Mouse (Mus musculus) cerebellum, adult 9-11 months (tissue): ENCODE results near the gene Nsun2.
A peak's percentile ranks its signal among the peaks of the same experiment; 100 is the strongest.

Experiments
- DNase-seq: peaks from one replicate; pipeline ENCODE4 v3.0.0; 2022

Nsun2 gene

DNA sequence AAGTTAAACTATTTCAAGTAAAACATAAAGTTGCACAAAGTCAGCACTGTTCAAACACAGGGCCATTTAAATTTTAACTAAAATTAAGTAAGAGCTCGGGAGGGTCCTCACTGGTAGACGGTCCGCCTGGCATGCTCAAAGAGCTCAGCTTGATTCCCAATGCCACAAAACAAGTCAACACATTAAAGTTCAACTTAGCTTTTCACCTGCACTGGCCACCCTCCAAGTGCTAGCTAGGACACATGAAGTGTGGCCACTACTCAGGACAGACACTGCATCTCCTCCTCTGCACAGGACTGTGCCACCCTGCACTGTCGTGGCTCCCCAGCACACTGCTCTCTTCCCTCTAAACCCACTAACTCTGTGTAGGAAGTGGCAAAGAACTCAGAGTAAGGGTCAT lies 7.7 kb upstream of the Nsun2 start:
- no peak for DNase-seq

DNA sequence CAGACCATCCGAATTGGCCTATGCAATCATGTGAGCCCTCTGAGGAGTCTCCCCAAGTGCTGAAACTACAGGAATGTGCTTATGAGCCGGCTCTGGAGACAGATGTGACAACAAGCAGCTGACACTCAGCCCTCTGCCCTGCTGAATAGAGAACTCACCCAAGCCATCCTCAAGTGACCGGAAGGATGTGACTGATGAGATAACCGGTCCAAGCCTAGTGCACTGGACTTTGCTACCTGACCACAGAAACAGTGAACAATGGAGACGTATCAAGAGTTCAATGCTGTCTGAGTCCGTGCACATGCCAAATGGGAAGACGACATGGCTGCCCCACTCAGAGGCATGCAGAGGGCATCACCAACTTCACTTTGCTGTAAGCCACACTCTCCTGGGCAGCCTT lies 5.0 kb upstream of the Nsun2 start:
- no peak for DNase-seq

- peak; percentile 76 for DNase-seq
Measured at GRCm38 (mm10) chr13:69530156-69530555, 3.4 kb upstream of the Nsun2 start.

GRCm38 (mm10) chr13:69530951-69531350 lies 2.6 kb upstream of the Nsun2 start:
- peak; percentile 53 for DNase-seq

DNA sequence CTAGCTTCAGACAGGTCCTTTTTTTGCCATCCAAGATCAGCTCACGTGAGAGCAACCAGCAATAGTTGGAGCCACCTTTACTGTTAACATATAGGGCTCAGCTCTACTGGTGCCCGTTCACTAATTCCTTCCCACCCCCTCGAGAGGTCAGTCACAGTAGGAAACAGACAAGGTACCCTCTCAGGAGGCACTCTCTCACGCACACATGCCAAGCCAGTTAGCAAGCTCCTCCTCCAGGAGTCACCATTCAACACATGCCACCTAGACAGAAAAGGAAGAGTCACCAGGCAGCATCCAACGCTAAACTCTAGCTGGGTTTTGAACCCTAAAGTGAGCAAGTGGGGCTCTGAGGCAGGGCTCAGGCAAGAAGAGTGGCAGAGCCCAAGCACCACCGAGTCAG lies 2.1 kb upstream of the Nsun2 start:
- peak; percentile 59 for DNase-seq

DNA sequence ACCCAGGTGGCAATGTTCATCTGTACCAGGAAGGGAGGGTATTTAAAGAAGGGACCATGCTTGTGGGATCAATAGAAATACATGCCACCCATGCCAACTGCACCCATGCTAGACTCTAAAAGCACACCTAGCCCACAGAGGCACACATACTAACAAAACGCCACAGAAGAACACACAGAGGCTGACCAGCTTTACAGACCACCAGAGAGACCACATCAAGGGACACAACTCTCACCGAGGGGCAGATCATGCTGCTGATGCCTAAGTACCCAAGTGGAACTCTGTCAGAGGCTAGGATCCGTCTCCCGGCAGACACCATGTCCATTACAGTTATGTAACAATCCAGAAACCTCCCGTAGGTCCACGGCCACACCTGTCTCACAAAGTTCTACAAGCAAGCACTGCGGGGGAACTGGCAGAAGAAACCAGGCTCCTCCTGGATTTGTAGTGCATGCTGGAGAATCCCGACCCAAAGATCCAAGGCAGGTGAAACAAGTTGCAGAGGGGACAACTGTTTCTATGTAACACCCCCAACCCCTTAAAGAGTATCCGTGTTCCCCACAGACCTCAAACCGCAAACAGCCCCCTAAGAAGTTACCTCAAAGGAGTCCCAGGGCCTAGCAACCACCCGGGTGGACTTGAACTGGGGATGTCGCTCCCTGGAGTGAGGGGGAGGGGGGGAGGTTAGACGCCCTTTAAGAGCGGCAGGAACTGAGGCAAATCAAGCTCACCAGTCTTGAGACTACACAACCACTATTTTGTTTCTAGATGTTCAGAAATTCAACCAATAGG lies 1.2 kb upstream of the Nsun2 start:
- peak; percentile 66 for DNase-seq

GRCm38 (mm10) chr13:69532893-69533404 lies 597 bp upstream of the Nsun2 start:
- no peak for DNase-seq

DNA sequence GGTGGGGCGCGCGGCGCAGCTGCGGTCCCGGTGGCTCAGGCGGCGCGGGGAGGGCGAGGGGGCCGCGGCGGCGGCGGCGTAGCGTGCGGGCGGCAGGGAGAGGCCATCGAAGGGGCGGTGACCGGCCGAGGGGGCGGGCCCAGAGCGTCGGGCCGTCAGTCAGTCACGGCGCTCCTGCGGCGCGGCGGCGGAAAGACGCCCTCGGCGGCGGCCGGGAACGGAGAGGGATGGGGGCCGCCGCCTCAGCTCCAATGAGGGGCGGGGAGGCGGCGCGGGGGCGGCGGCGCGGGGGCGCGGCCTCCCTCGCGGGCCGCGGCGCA lies 748 bp downstream of the Nsun2 start, which contains the start of gene Tent4a:
Gene Tent4a, minus strand, starts transcription at position 284 of the 320 bp plus-strand sequence.
- DNase-seq, result no peak

- DNase-seq, result peak; percentile 99
Measured at GRCm38 (mm10) chr13:69534654-69535551, 1.4 kb downstream of the Nsun2 start.

GRCm38 (mm10) chr13:69536021-69536420 lies 2.5 kb downstream of the Nsun2 start:
- peak; percentile 47 for DNase-seq

GRCm38 (mm10) chr13:69537366-69537765 lies 3.8 kb downstream of the Nsun2 start:
- peak; percentile 29 for DNase-seq

GRCm38 (mm10) chr13:69538327-69538726 lies 4.8 kb downstream of the Nsun2 start:
- DNase-seq, result peak; percentile 26

DNA sequence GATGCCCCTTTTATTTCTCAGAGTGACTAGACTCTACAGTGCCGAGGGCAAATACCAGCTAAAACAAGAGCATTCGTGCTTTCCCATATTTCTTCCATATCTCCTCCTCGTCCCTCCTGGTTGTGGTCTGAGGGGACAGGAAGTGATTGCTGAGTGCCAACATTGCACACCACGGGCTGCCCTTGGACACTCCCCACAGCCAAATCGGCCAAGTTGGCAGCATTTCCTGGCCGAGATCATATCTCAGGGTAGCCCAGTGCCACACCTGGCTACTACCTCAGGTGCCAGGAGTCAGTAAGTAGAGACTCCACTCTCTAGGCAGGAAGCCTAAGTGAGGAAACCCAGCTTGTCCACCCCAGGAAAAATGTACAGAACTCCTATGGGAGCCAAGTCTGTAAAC lies 7.7 kb downstream of the Nsun2 start:
- peak; percentile 65 for DNase-seq

DNA sequence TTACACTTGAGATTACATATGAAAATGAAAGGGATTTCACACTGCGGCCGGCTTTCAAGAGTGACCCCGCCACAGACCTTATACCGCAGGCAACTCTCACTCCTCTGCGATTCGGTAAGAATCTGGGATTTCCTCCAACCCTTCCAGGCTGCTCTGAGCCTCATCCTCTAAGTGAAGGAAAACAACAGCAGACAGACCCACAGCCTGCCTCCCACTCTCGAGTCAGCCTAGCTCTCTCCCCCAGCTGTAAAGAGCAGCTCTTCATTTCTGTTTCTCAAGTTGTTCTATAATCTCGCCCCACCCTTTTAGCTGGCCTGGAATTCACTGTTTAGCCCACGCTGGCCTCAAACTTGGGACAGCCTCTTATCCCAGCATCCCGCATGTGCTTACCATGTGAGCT lies 8.2 kb downstream of the Nsun2 start:
- peak; percentile 6 for DNase-seq

DNA sequence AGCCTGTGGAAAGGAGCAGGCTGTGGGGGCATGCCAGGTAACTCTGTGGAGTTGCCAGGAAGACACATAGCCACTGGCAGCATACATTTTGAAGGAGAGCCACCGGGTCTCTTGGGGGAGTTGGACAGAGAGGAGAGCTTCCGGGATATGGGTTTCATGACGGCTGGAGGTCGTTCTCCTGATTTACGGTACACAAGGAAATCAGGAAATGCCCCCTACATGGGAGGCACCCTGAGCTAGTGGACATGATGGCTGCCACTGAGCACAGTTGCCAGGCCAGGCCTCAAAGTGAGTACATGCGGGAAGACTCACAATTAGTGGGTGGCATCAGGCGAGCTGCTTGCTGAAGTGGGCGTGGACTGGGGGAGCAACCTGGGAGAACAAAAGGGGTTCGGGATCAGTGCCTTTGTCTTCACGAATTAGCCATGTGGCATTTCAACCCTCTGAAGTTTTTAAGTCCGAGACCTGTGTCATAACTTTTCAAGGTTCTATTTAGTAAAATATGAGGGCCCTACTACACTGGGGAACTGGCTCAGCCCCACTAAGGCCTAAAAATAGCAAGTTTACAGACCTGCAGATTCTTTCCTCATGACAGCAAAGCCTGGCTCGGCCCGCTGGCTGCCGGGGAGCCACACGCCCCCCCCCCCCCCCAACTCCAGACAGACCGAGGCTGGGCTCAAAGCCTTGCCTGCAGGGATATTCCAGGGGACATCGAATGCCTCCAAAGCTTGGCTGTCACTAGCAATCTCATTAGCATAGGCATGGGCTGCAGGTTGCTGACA lies 9.2 kb downstream of the Nsun2 start:
- DNase-seq, result peak; percentile 19

DNA sequence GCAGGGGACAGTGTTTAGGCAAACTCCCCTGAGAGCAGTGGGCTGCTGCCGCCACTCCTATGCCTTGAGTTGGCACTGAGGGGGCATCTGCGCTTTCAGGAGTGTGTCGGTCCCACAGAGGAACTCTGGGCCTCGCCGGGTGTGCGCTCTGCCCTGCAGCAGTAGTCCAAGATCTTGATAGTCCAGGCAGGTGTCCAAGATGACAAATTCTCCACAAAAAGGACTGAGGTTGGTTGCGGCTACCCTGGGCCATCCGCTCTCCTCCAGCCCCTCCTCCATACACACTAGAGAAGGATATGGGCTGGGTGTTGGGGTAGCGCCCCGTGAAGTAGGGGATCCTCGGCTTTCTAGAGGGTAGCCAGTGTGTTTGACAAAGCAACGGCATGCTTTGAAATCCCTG lies 10.0 kb downstream of the Nsun2 start:
- DNase-seq, result peak; percentile 20

GRCm38 (mm10) chr13:69545019-69545418 lies 11.5 kb downstream of the Nsun2 start:
- peak; percentile 6 for DNase-seq

GRCm38 (mm10) chr13:69547488-69548180 lies 14.1 kb downstream of the Nsun2 start:
- no peak for DNase-seq

DNA sequence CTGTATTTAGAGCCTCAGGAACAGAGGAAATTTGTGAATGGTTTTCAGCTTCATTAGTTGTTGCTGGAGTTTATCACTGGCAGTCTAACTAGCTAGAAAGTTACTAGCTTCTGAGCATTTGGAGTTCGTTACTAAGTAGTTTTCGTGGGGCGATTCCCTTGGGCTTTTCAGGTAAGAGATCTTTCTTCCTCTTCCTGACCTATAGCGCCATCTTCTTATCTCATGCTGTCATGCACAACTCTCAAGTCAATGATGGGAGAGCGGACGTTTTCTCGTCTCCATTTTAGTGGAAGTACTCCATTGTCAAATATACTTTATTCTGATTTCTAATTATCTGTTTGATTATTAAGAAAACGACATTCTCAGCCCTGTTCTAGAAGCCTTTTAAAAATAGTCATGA lies 16.4 kb downstream of the Nsun2 start:
- DNase-seq, result no peak

DNA sequence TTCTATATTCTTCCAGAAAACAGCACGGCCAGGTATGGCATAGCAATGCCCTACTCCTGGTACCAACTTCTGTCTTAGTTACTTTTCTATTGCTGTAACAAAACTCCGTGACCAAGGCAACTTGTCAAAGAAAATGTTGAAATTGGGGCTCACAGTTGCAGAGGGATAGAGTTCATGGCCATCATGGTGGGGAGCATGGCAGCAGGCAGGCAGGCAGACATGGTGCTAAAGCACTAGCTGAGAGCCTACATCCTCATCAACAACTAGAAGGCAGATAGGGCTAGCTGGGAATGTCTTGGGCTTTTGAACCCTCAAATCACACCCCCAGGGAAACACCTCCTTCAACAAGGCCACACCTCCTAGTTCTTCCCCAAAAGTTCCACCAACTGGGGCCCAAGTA lies 17.3 kb downstream of the Nsun2 start:
- no peak for DNase-seq

DNA sequence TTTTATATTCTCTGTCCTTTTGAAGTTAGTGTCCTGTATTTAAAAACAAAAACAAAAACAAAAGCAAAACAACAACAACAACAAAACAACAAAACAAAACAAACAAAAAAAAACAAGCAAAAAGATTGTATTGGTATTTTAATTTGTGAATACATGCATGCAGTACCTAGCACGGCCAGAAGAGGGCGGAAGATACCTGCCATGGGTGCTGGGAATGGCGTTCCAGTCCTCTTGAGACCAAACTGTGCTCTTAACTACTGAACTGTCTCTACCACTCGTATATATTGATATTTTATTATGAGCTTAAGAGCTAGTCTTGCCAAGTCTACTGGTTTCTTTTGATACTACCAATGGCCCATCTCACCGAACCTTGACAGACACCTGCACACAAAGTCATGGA lies 19.5 kb downstream of the Nsun2 start:
- DNase-seq, result no peak

DNA sequence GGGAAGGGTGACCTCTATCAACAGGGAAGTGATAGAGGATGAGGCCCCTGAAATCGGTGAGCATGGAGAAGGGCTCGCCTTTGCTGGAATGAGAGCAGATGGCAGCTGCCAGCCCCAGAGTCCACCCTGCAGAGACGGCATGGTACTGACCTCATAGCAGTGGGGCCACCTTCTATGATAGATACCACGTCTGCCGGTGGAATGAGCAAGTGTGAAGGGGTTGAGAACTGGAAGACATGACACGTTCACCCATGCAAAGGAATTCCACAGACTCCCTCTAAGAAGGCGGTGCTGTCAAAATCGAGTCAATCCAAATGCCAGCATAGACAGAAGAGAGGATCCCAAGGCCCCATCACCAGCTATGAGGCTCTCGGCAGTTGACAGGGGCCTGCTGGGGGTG lies 20.7 kb downstream of the Nsun2 start:
- no peak for DNase-seq
